Mouse (Mus musculus) ES-E14 (cell line): ENCODE measurements around the gene Rasa4. TPM values are rescaled to one million over a fixed set of nuclear protein-coding genes. Genes with fewer than 3 reads are reported as not detected.
"Not testable (repeated sequence)": the region's sequence is repeated elsewhere in the genome, so short reads cannot be mapped to it uniquely, and the experiment has no call there.

ENCODE experiments used
- DNase-seq: peaks from one replicate; pipeline ENCODE4 v3.0.0-alpha.2; 2013; ENCODE audit warnings: low read depth, low spot score
- H3K27ac ChIP-seq: 2 replicates; pipeline ENCODE4 v1.5.1; 2012; ENCODE audit warnings: low read depth, mild to moderate bottlenecking, low read length, moderate library complexity, mixed read lengths; ENCODE audit not compliant: poor library complexity, insufficient read depth, severe bottlenecking
- H3K36me3 ChIP-seq: 2 replicates; pipeline ENCODE4 v1.6.1; 2012; ENCODE audit warnings: mild to moderate bottlenecking, low read length, moderate library complexity, mixed read lengths; ENCODE audit not compliant: control insufficient read depth, poor library complexity, insufficient read depth, severe bottlenecking
- H3K4me1 ChIP-seq, 2 experiments: fragments of 150-350 bp in 1 of 2; sonication (generic) in 1 of 2; 2 replicates each; pipeline ENCODE4 v1.6.1; 2012; ENCODE audit warnings: low read length in 2 of 2, mild to moderate bottlenecking in 1 of 2, mixed read lengths in 1 of 2; ENCODE audit not compliant: control insufficient read depth in 2 of 2, insufficient read depth in 2 of 2, poor library complexity in 1 of 2
- H3K4me3 ChIP-seq, 2 experiments: fragments of 150-350 bp in 1 of 2; sonication (generic) in 1 of 2; 2 replicates each; pipeline ENCODE4 v1.5.1; 2012; ENCODE audit warnings: low read length in 2 of 2, low read depth in 1 of 2, mild to moderate bottlenecking in 1 of 2, mixed read lengths in 1 of 2; ENCODE audit not compliant: insufficient read depth in 1 of 2, poor library complexity in 1 of 2, severe bottlenecking in 1 of 2
- H3K9ac ChIP-seq: 2 replicates; pipeline ENCODE4 v1.6.1; 2012; ENCODE audit warnings: low read depth, mild to moderate bottlenecking, low read length, mixed read lengths; ENCODE audit not compliant: poor library complexity, insufficient read depth, severe bottlenecking
- H3K9me3 ChIP-seq: fragments of 150-350 bp; sonication (generic); 2 replicates; pipeline ENCODE4 v1.6.1; 2012; ENCODE audit warnings: low read depth, mild to moderate bottlenecking, low read length; ENCODE audit not compliant: control insufficient read depth, insufficient read depth
- CHD2 ChIP-seq: IDR thresholded peaks from 2 replicates; pipeline ENCODE4 v1.6.1; 2014; ENCODE audit warnings: mild to moderate bottlenecking, low read depth, low read length, inconsistent platforms
- HCFC1 ChIP-seq: IDR thresholded peaks from 2 replicates; pipeline ENCODE4 v1.6.1; 2012; ENCODE audit warnings: low read length, inconsistent platforms, borderline replicate concordance; ENCODE audit not compliant: insufficient read depth
- MAFK ChIP-seq: IDR thresholded peaks from 2 replicates; pipeline ENCODE4 v1.6.1; 2014; ENCODE audit warnings: mild to moderate bottlenecking, low read depth, low read length, inconsistent platforms; ENCODE audit not compliant: insufficient read depth
- ZC3H11A ChIP-seq: IDR thresholded peaks from 2 replicates; pipeline ENCODE4 v1.6.1; 2012; ENCODE audit warnings: low read depth, mild to moderate bottlenecking, inconsistent platforms, low read length, borderline replicate concordance
- ZNF384 ChIP-seq: IDR thresholded peaks from 2 replicates; pipeline ENCODE4 v1.6.1; 2012; ENCODE audit warnings: low read depth, low read length, inconsistent platforms
- in situ Hi-C, 2 experiments: fragments of 600-800 bp; cut with MboI; formaldehyde crosslinking; loops; one replicate each; pipeline ENCODE4 v1.15.1; 2025; ENCODE audit warnings: low sequenced_read_pairs in 2 of 2, inconsistent platforms in 1 of 2; ENCODE audit not compliant: unreplicated experiment in 2 of 2
- total RNA-seq: library from RNA; depleted of rRNA; stranded (reverse); fragments of 300-350 nt; gene quantifications from 2 replicates; pipeline ENCODE4 v1.2.3, GENCODE M21; 2012; rRNA removed

Gene Rasa4
- total RNA-seq, 1 experiment, result 17.4 TPM

- Histone ChIP-seq H3K4me1 (no peaks in the 10 kb centered on the region), H3K27ac (no peak overlapping the region), H3K9me3 (no peaks in the 10 kb centered on the region), H3K36me3 (peaks cover under 1% of the 10 kb centered on the region; the same call in 1 of the 2 replicates), H3K4me3 (no peak overlapping the region), H3K9ac (no peak overlapping the region)
- no peak for DNase-seq
- in situ Hi-C loops, result no loop called here
- TF ChIP-seq ZC3H11A (no peak), MAFK (no peak), CHD2 (no peak), HCFC1 (no peak), ZNF384 (no peak)
Measured at GRCm38 (mm10) chr5:136155399-136155798, 71.7 kb downstream of the Rasa4 start.

DNA sequence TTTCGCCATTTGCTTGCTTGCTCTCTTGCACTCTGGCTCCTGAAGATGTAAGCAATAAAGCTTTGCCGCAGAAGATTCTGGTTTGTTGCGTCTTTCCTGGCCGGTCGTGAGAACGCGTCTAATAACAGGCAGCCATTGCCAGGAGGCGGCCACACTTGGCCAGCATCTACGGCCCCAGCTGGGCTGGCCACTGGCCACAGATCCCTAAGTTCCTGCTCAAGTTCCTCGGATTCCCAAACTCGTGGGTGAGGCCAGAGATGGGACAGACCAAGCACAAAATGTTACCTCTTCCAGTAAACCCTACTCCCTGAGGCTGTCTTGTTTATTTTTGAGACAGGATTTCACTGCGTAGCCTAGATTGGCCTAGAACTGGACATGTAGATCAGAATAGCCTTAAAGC is 76.4 kb downstream of the Rasa4 start:
- H3K27ac ChIP-seq, H3K9me3 ChIP-seq, in situ Hi-C loops, H3K9ac ChIP-seq, H3K36me3 ChIP-seq, DNase-seq, H3K4me3 ChIP-seq, H3K4me1 ChIP-seq: not testable (repeated sequence)

Other genes starting within 250 kb of the Rasa4 start
- 630 and 878 TPM in 2 replicates for gene Hspb1, start 196.0 kb upstream of the Rasa4 start, total RNA-seq
- 109 and 176 TPM in 2 replicates for gene Ywhag, start 149.3 kb upstream of the Rasa4 start, total RNA-seq
- gene Ssc4d, start 109.4 kb upstream of the Rasa4 start, total RNA-seq, result 10.9 and 11.0 TPM in 2 replicates
- 12.7 and 16.1 TPM in 2 replicates for gene Zp3, start 103.8 kb upstream of the Rasa4 start, total RNA-seq
- gene Dtx2, start 89.1 kb upstream of the Rasa4 start, total RNA-seq, result 26.7 and 28.3 TPM in 2 replicates
- 1.6 and 2.2 TPM in 2 replicates for gene Upk3b, start 45.4 kb upstream of the Rasa4 start, total RNA-seq
- 2.2 and 5.1 TPM in 2 replicates for gene Upk3bl, start 29.4 kb upstream of the Rasa4 start, total RNA-seq
- 168 and 195 TPM in 2 replicates for gene Polr2j, start 32.7 kb downstream of the Rasa4 start, total RNA-seq
- gene Lrwd1, start 52.2 kb downstream of the Rasa4 start, total RNA-seq, result 74.7 and 89.7 TPM in 2 replicates
- gene Alkbh4, start 52.2 kb downstream of the Rasa4 start, total RNA-seq, result 11.3 and 13.3 TPM in 2 replicates
- gene Orai2, start 86.8 kb downstream of the Rasa4 start, total RNA-seq, result 2.9 and 4.8 TPM in 2 replicates
- gene Prkrip1, start 115.0 kb downstream of the Rasa4 start, total RNA-seq, result 39.1 and 52.8 TPM in 2 replicates
- gene Sh2b2, start 162.6 kb downstream of the Rasa4 start, total RNA-seq, result 3.3 and 3.8 TPM in 2 replicates